Mouse (Mus musculus) ES-Bruce4 (cell line): ENCODE results near the gene Scmh1.

ENCODE experiments used
- CTCF ChIP-seq: IDR thresholded peaks from one replicate; pipeline ENCODE4 v1.8.1; 2011; ENCODE audit warnings: low read depth, low read length
- EP300 ChIP-seq: IDR thresholded peaks from 2 replicates; pipeline ENCODE4 v1.6.1; 2011; ENCODE audit warnings: low read depth, low read length; ENCODE audit not compliant: insufficient read depth
- POLR2A ChIP-seq: IDR thresholded peaks from one replicate; pipeline ENCODE4 v1.8.1; 2011; ENCODE audit warnings: low read length; ENCODE audit not compliant: insufficient read depth

DNA sequence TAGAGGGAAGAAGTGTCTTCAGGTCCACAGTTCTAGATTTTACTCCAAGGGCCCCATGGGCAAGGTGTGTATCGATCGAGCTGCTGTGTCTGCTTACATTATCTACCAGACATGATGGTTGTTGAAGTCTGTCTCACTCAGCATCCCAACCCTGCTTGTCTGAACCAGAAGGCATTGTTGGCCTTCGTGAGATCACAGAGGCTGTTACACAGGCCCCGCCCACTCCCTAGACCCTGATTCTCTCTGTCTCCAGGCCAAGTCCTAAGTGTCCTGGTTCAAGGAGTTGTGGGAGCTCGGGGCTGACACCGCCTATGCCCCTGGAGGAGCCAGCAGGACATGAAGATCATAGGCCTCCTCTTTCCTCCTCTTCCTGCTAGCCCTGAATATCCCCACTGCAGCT, 126.9 kb downstream of the Scmh1 start, which contains the start of gene Slfnl1:
- no peak for TF ChIP-seq POLR2A
- no peak for TF ChIP-seq CTCF
- TF ChIP-seq EP300: no peak
